Mouse (Mus musculus): ENCODE measurements around the gene Cryzl1. TPM values are rescaled to one million over a fixed set of nuclear protein-coding genes. Genes with fewer than 3 reads are reported as not detected.

Gene Cryzl1
- 10 to 100 TPM; 87.9 to 97.1 TPM for total RNA-seq (2021)

GRCm38 (mm10) chr16:91728123-91729065 is at the start of gene Cryzl1:
TSS of gene Cryzl1 (minus strand) at chr16:91728975.
- DNase-seq (ENCODE audit: extremely low spot score in 1 of 2, low spot score in 2 of 2) = peak; percentile 99 to 100
- intact Hi-C loops (cut with DNase I) = loop anchor here (5.0 kb wide), 1 partner anchor 189 kb away; no protein-coding TSS in a partner anchor

GRCm38 (mm10) chr16:91772586-91772985 is 43.8 kb upstream of the Cryzl1 start:
- no peak for DNase-seq (ENCODE audit: extremely low spot score in 1 of 2, low spot score in 2 of 2)
- intact Hi-C loops (cut with DNase I) = no loop called here

- intact Hi-C loops (cut with DNase I) = no loop called here
- DNase-seq (ENCODE audit: extremely low spot score in 1 of 2, low spot score in 2 of 2) = no peak
Observed at GRCm38 (mm10) chr16:91771334-91771733, 42.6 kb upstream of the Cryzl1 start.

GRCm38 (mm10) chr16:91770662-91771061 is 41.9 kb upstream of the Cryzl1 start:
- DNase-seq (ENCODE audit: extremely low spot score in 1 of 2, low spot score in 2 of 2) = no peak
- intact Hi-C loops (cut with DNase I) = no loop called here

GRCm38 (mm10) chr16:91769911-91770310 is 41.1 kb upstream of the Cryzl1 start:
- DNase-seq (ENCODE audit: extremely low spot score in 1 of 2, low spot score in 2 of 2) = no peak
- intact Hi-C loops (cut with DNase I) = loop anchor here (5.0 kb wide), 1 partner anchor 38 kb away; no protein-coding TSS in a partner anchor

GRCm38 (mm10) chr16:91768586-91768985 is 39.8 kb upstream of the Cryzl1 start:
- intact Hi-C loops (cut with DNase I) = loop anchor here (5.0 kb wide), 1 partner anchor 36 kb away; no protein-coding TSS in a partner anchor
- no peak for DNase-seq (ENCODE audit: extremely low spot score in 1 of 2, low spot score in 2 of 2)

GRCm38 (mm10) chr16:91767165-91767701 is 38.5 kb upstream of the Cryzl1 start:
- peak in 1 of 2 experiments; percentile 11 for DNase-seq (ENCODE audit: extremely low spot score in 1 of 2, low spot score in 2 of 2)
- intact Hi-C loops (cut with DNase I) = loop anchor here (5.0 kb wide), 1 partner anchor 35 kb away; no protein-coding TSS in a partner anchor

GRCm38 (mm10) chr16:91765816-91766210 is 37.0 kb upstream of the Cryzl1 start:
- no peak for DNase-seq (ENCODE audit: extremely low spot score in 1 of 2, low spot score in 2 of 2)
- intact Hi-C loops (cut with DNase I) = loop anchor here (5.0 kb wide), 1 partner anchor 34 kb away; no protein-coding TSS in a partner anchor

- intact Hi-C loops (cut with DNase I) = loop anchor here (5.0 kb wide), 1 partner anchor 33 kb away; no protein-coding TSS in a partner anchor
Observed at GRCm38 (mm10) chr16:91765121-91765815, 36.5 kb upstream of the Cryzl1 start.

GRCm38 (mm10) chr16:91764414-91764813 is 35.6 kb upstream of the Cryzl1 start:
- no peak for DNase-seq (ENCODE audit: extremely low spot score in 1 of 2, low spot score in 2 of 2)
- intact Hi-C loops (cut with DNase I) = no loop called here

More at GRCm38 (mm10) chr16:91765121-91765815, 36.5 kb upstream of the Cryzl1 start:
- no peak for DNase-seq (ENCODE audit: extremely low spot score in 1 of 2, low spot score in 2 of 2)

- no peak for DNase-seq (ENCODE audit: extremely low spot score in 1 of 2, low spot score in 2 of 2)
- intact Hi-C loops (cut with DNase I) = no loop called here
Observed at GRCm38 (mm10) chr16:91763975-91764374, 35.2 kb upstream of the Cryzl1 start.

GRCm38 (mm10) chr16:91762476-91762875 is 33.7 kb upstream of the Cryzl1 start:
- intact Hi-C loops (cut with DNase I) = no loop called here
- DNase-seq (ENCODE audit: extremely low spot score in 1 of 2, low spot score in 2 of 2) = no peak

GRCm38 (mm10) chr16:91761761-91762160 is 33.0 kb upstream of the Cryzl1 start:
- intact Hi-C loops (cut with DNase I) = no loop called here
- no peak for DNase-seq (ENCODE audit: extremely low spot score in 1 of 2, low spot score in 2 of 2)

- no peak for DNase-seq (ENCODE audit: extremely low spot score in 1 of 2, low spot score in 2 of 2)
- intact Hi-C loops (cut with DNase I) = no loop called here
Observed at GRCm38 (mm10) chr16:91761202-91761601, 32.4 kb upstream of the Cryzl1 start.

GRCm38 (mm10) chr16:91754957-91755356 is 26.2 kb upstream of the Cryzl1 start:
- intact Hi-C loops (cut with DNase I) = no loop called here
- no peak for DNase-seq (ENCODE audit: extremely low spot score in 1 of 2, low spot score in 2 of 2)

GRCm38 (mm10) chr16:91753611-91754010 is 24.8 kb upstream of the Cryzl1 start:
- no peak for DNase-seq (ENCODE audit: extremely low spot score in 1 of 2, low spot score in 2 of 2)
- intact Hi-C loops (cut with DNase I) = no loop called here

GRCm38 (mm10) chr16:91751644-91752385 is 23.0 kb upstream of the Cryzl1 start:
- DNase-seq (ENCODE audit: extremely low spot score in 1 of 2, low spot score in 2 of 2) = no peak
- intact Hi-C loops (cut with DNase I) = no loop called here

- no peak for DNase-seq (ENCODE audit: extremely low spot score in 1 of 2, low spot score in 2 of 2)
- intact Hi-C loops (cut with DNase I) = no loop called here
Observed at GRCm38 (mm10) chr16:91747567-91747966, 18.8 kb upstream of the Cryzl1 start.
